Mouse (Mus musculus): ENCODE results near the gene Cd248. TPM values are rescaled to one million over a fixed set of nuclear protein-coding genes. Genes with fewer than 3 reads are reported as not detected.

The Cd248 gene
- polyA plus RNA-seq, 1 experiment: 2.5 TPM

DNA sequence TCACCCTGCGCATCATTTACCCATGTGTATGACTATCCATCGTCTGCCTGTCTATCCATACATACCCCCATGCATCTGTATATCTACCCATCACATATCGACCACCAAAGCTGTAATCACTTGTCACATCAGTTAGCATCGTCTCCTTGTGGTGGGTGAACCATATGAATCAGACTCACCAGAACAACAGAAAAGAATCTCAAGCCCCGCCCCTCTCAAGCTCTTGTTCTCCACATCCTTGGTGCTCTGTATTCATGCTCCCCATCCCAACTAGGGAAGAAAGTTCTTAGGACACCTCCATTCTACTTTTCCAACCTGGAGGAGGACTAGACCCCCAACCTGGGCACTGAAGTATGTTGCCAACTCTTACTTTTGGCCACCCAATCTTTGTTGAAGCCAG, 5.8 kb upstream of the Cd248 start:
- no peaks in the 10 kb centered on the region for H3K27me3 ChIP-seq (ENCODE audit: control insufficient read depth, insufficient read depth, low read length)
- no peak overlapping the region for H3K27ac ChIP-seq (ENCODE audit: control insufficient read depth, insufficient read depth, low read depth, low read length)
- TF ChIP-seq POLR2A (IDR thresholded peaks at IDR 0.05; ENCODE audit: control insufficient read depth, low read depth, low read length) (no peak), CTCF (IDR thresholded peaks at IDR 0.05; ENCODE audit: control insufficient read depth, insufficient read depth, insufficient replicate concordance, low read depth, low read length) (no peak)
- H3K4me1 ChIP-seq (ENCODE audit: control insufficient read depth, insufficient read depth, low read length): peaks cover 5% of the 10 kb centered on the region; the same call in 1 of the 2 replicates
- no peak overlapping the region for H3K4me3 ChIP-seq (ENCODE audit: control insufficient read depth, low read depth, low read length)
- H3K36me3 ChIP-seq (ENCODE audit: control insufficient read depth, insufficient read depth, low read length): no peaks in the 10 kb centered on the region

DNA sequence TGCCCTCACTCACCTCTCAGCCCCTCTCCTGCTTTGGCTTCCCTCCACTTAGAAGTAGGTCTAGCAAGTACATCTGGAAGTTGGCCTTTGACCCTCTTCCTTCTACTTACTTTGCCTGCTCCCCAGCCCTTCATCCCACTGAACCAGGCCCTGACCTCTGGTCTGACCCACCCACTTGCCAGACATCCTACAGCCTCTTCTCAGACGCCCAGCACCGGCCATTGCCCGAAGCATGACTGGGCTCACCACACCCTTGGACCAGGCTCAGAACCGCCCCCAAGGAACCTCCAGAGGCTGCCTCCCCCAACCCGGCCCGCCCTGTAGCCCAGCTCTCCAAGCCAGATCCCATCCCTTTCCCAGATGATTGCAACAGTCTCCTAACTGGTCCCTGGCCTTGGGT, 5.4 kb upstream of the Cd248 start:
- TF ChIP-seq CTCF (IDR thresholded peaks at IDR 0.05; ENCODE audit: control insufficient read depth, insufficient read depth, insufficient replicate concordance, low read depth, low read length) (no peak), POLR2A (IDR thresholded peaks at IDR 0.05; ENCODE audit: control insufficient read depth, low read depth, low read length) (no peak)
- Histone ChIP-seq H3K27me3 (ENCODE audit: control insufficient read depth, insufficient read depth, low read length) (no peaks in the 10 kb centered on the region), H3K36me3 (ENCODE audit: control insufficient read depth, insufficient read depth, low read length) (no peaks in the 10 kb centered on the region), H3K4me3 (ENCODE audit: control insufficient read depth, low read depth, low read length) (no peak overlapping the region), H3K27ac (ENCODE audit: control insufficient read depth, insufficient read depth, low read depth, low read length) (no peak overlapping the region), H3K4me1 (ENCODE audit: control insufficient read depth, insufficient read depth, low read length) (peaks cover 9% of the 10 kb centered on the region)

DNA sequence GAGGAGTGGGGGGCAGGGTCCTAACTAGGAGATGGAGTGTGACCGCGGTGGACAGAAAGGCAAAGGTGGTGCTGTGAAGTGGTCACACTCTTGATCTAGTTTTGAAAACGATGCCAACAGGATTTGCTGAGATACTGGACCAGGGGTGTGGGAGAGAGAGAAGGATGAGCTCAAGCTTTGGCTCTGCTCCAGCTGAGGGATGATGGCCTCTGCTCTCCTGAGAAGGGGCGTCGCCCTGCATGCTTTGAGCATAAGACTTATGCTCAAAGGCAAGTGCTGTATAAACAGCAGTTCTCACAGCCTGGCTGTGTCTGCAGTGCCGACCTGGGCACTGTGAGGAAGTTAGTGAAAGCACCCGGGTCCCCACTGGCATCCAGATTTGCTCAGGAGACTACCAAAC, 2.8 kb upstream of the Cd248 start:
- peaks cover 14% of the 10 kb centered on the region for H3K4me1 ChIP-seq (ENCODE audit: control insufficient read depth, insufficient read depth, low read length)
- H3K27me3 ChIP-seq (ENCODE audit: control insufficient read depth, insufficient read depth, low read length): no peaks in the 10 kb centered on the region
- H3K27ac ChIP-seq (ENCODE audit: control insufficient read depth, insufficient read depth, low read depth, low read length): no peak overlapping the region

GRCm38 (mm10) chr19:5067040-5067799, 658 bp upstream of the Cd248 start:
- H3K4me1 ChIP-seq (ENCODE audit: control insufficient read depth, insufficient read depth, low read length): peaks cover 26% of the 10 kb centered on the region
- H3K27ac ChIP-seq (ENCODE audit: control insufficient read depth, insufficient read depth, low read depth, low read length): peak overlapping the region; percentile 9
- TF ChIP-seq POLR2A (IDR thresholded peaks at IDR 0.05; ENCODE audit: control insufficient read depth, low read depth, low read length): no peak
- TF ChIP-seq CTCF (IDR thresholded peaks at IDR 0.05; ENCODE audit: control insufficient read depth, insufficient read depth, insufficient replicate concordance, low read depth, low read length): no peak
- no peaks in the 10 kb centered on the region for H3K36me3 ChIP-seq (ENCODE audit: control insufficient read depth, insufficient read depth, low read length)
- H3K4me3 ChIP-seq (ENCODE audit: control insufficient read depth, low read depth, low read length): no peak overlapping the region; the same call in 1 of the 2 replicates
- no peaks in the 10 kb centered on the region for H3K27me3 ChIP-seq (ENCODE audit: control insufficient read depth, insufficient read depth, low read length)

More for the DNA sequence above, 2.8 kb upstream of the Cd248 start:
- Histone ChIP-seq H3K4me3 (ENCODE audit: control insufficient read depth, low read depth, low read length) (no peak overlapping the region), H3K36me3 (ENCODE audit: control insufficient read depth, insufficient read depth, low read length) (no peaks in the 10 kb centered on the region)
- no peak for TF ChIP-seq POLR2A (IDR thresholded peaks at IDR 0.05; ENCODE audit: control insufficient read depth, low read depth, low read length)

GRCm38 (mm10) chr19:5068570-5069234, 824 bp downstream of the Cd248 start:
- no peak for TF ChIP-seq POLR2A (IDR thresholded peaks at IDR 0.05; ENCODE audit: control insufficient read depth, low read depth, low read length)
- TF ChIP-seq CTCF (IDR thresholded peaks at IDR 0.05; ENCODE audit: control insufficient read depth, insufficient read depth, insufficient replicate concordance, low read depth, low read length): 0 out of 2 replicates have a peak, but pooled peaks have one; percentile 1
- H3K36me3 ChIP-seq (ENCODE audit: control insufficient read depth, insufficient read depth, low read length): no peaks in the 10 kb centered on the region
- H3K4me1 ChIP-seq (ENCODE audit: control insufficient read depth, insufficient read depth, low read length): peaks cover 35% of the 10 kb centered on the region
- no peaks in the 10 kb centered on the region for H3K27me3 ChIP-seq (ENCODE audit: control insufficient read depth, insufficient read depth, low read length)
- H3K27ac ChIP-seq (ENCODE audit: control insufficient read depth, insufficient read depth, low read depth, low read length): no peak overlapping the region
- peak overlapping the region; percentile 52 for H3K4me3 ChIP-seq (ENCODE audit: control insufficient read depth, low read depth, low read length)

- H3K36me3 ChIP-seq (ENCODE audit: control insufficient read depth, insufficient read depth, low read length): no peaks in the 10 kb centered on the region
- no peaks in the 10 kb centered on the region for H3K27me3 ChIP-seq (ENCODE audit: control insufficient read depth, insufficient read depth, low read length)
- no peak overlapping the region for H3K4me3 ChIP-seq (ENCODE audit: control insufficient read depth, low read depth, low read length)
- no peak for TF ChIP-seq CTCF (IDR thresholded peaks at IDR 0.05; ENCODE audit: control insufficient read depth, insufficient read depth, insufficient replicate concordance, low read depth, low read length)
- no peak for TF ChIP-seq POLR2A (IDR thresholded peaks at IDR 0.05; ENCODE audit: control insufficient read depth, low read depth, low read length)
- H3K27ac ChIP-seq (ENCODE audit: control insufficient read depth, insufficient read depth, low read depth, low read length): no peak overlapping the region
- peaks cover 35% of the 10 kb centered on the region for H3K4me1 ChIP-seq (ENCODE audit: control insufficient read depth, insufficient read depth, low read length)
Measured at GRCm38 (mm10) chr19:5069486-5069885, 1.6 kb downstream of the Cd248 start.

- H3K4me1 ChIP-seq (ENCODE audit: control insufficient read depth, insufficient read depth, low read length): peaks cover 35% of the 10 kb centered on the region
- peak overlapping the region; percentile 28 for H3K4me3 ChIP-seq (ENCODE audit: control insufficient read depth, low read depth, low read length)
- H3K27me3 ChIP-seq (ENCODE audit: control insufficient read depth, insufficient read depth, low read length): no peaks in the 10 kb centered on the region
- H3K27ac ChIP-seq (ENCODE audit: control insufficient read depth, insufficient read depth, low read depth, low read length): no peak overlapping the region
- TF ChIP-seq CTCF (IDR thresholded peaks at IDR 0.05; ENCODE audit: control insufficient read depth, insufficient read depth, insufficient replicate concordance, low read depth, low read length): no peak
- no peak for TF ChIP-seq POLR2A (IDR thresholded peaks at IDR 0.05; ENCODE audit: control insufficient read depth, low read depth, low read length)
- no peaks in the 10 kb centered on the region for H3K36me3 ChIP-seq (ENCODE audit: control insufficient read depth, insufficient read depth, low read length)
Measured at GRCm38 (mm10) chr19:5069978-5070377, 2.1 kb downstream of the Cd248 start.

All from testis, adult 2 months (tissue).